34 mouse cellular contexts compared by ENCODE assay signal in genomic region chr13:93761831-93762230, GRCm38 (mm10).
"Had no signal": no experiment of that assay in that cellular context is flagged by ENCODE, and none has a peak within 500 bp of the region (broad histone marks: within the 10 kb centered on the region; RNA-seq: fewer than 3 reads in every experiment).

No protein-coding gene starts in this region.

- H3K27me3 ChIP-seq: heart, embryonic 12.5 days; heart, embryonic 13.5 days; heart, embryonic 15.5 days; hindbrain, embryonic 12.5 days; hindbrain, embryonic 13.5 days; hindbrain, embryonic 15.5 days; intestine, embryonic 15.5 days; kidney, embryonic 15.5 days had no signal

- H3K36me3 ChIP-seq: heart, embryonic 12.5 days; heart, embryonic 13.5 days; heart, embryonic 15.5 days; hindbrain, embryonic 10.5 days; hindbrain, embryonic 12.5 days; hindbrain, embryonic 13.5 days; hindbrain, embryonic 15.5 days; intestine, embryonic 15.5 days; kidney, embryonic 15.5 days had no signal

- H3K27ac ChIP-seq: heart, embryonic 13.5 days; heart, embryonic 15.5 days; hindbrain, embryonic 10.5 days; hindbrain, embryonic 12.5 days; hindbrain, embryonic 13.5 days; hindbrain, embryonic 14.5 days; hindbrain, embryonic 15.5 days; hindbrain, postnatal 0 days; intestine, embryonic 15.5 days; kidney, embryonic 15.5 days; kidney, postnatal 0 days; layer of hippocampus, adult 2 months; left cerebral cortex, adult 2 months had no signal

- H3K4me2 ChIP-seq: heart, embryonic 11.5 days; heart, embryonic 12.5 days; heart, embryonic 13.5 days; heart, embryonic 15.5 days; hindbrain, embryonic 12.5 days; hindbrain, embryonic 13.5 days; hindbrain, embryonic 14.5 days; hindbrain, embryonic 15.5 days; intestine, embryonic 15.5 days; kidney, embryonic 15.5 days had no signal

- H3K9me3 ChIP-seq: heart, embryonic 12.5 days; heart, embryonic 13.5 days; heart, embryonic 15.5 days; hindbrain, embryonic 10.5 days; hindbrain, embryonic 12.5 days; hindbrain, embryonic 13.5 days; hindbrain, embryonic 15.5 days; intestine, embryonic 15.5 days; kidney, embryonic 15.5 days had no signal

- ATAC-seq: hindbrain, embryonic 16.5 days; hindbrain, postnatal 0 days; inflammation-experienced regulatory T-cells, adult 6 months; intestine, embryonic 15.5 days; intestine, embryonic 16.5 days; intestine, postnatal 0 days had no signal

- H3K4me3 ChIP-seq: heart, embryonic 12.5 days; heart, embryonic 13.5 days; heart, embryonic 15.5 days; hindbrain, embryonic 10.5 days; hindbrain, embryonic 12.5 days; hindbrain, embryonic 13.5 days; hindbrain, embryonic 15.5 days; intestine, embryonic 15.5 days; kidney, embryonic 15.5 days; layer of hippocampus, adult 2 months; left cerebral cortex, adult 2 months had no signal

- DNase-seq: heart, postnatal 10 days; heart, postnatal 36 days; heart, postnatal 4 days; kidney, adult 11 months; kidney, adult 18-20 months; kidney, adult 2 months; kidney, adult 8-10 months; kidney, adult 9 months; kidney, postnatal 10 days; kidney, postnatal 14 days; kidney, postnatal 25 days; kidney, postnatal 36 days; kidney, postnatal 4 days; layer of hippocampus, adult 9-11 months; layer of hippocampus, postnatal 36 days had no signal

- H3K4me1 ChIP-seq: heart, embryonic 13.5 days; heart, embryonic 15.5 days; hindbrain, embryonic 13.5 days; hindbrain, embryonic 15.5 days; intestine, embryonic 15.5 days had no signal

- H3K9ac ChIP-seq: heart, embryonic 12.5 days; heart, embryonic 13.5 days; heart, embryonic 15.5 days; hindbrain, embryonic 12.5 days; hindbrain, embryonic 13.5 days; hindbrain, embryonic 14.5 days; hindbrain, embryonic 15.5 days; intestine, embryonic 15.5 days; kidney, embryonic 15.5 days had no signal
